Mouse (Mus musculus): ENCODE results near the gene Cnppd1. TPM values are rescaled to one million over a fixed set of nuclear protein-coding genes. Genes with fewer than 3 reads are reported as not detected.

Gene Cnppd1
- 10 to 100 TPM; 23.2 to 30.0 TPM for total RNA-seq (2021)

DNA sequence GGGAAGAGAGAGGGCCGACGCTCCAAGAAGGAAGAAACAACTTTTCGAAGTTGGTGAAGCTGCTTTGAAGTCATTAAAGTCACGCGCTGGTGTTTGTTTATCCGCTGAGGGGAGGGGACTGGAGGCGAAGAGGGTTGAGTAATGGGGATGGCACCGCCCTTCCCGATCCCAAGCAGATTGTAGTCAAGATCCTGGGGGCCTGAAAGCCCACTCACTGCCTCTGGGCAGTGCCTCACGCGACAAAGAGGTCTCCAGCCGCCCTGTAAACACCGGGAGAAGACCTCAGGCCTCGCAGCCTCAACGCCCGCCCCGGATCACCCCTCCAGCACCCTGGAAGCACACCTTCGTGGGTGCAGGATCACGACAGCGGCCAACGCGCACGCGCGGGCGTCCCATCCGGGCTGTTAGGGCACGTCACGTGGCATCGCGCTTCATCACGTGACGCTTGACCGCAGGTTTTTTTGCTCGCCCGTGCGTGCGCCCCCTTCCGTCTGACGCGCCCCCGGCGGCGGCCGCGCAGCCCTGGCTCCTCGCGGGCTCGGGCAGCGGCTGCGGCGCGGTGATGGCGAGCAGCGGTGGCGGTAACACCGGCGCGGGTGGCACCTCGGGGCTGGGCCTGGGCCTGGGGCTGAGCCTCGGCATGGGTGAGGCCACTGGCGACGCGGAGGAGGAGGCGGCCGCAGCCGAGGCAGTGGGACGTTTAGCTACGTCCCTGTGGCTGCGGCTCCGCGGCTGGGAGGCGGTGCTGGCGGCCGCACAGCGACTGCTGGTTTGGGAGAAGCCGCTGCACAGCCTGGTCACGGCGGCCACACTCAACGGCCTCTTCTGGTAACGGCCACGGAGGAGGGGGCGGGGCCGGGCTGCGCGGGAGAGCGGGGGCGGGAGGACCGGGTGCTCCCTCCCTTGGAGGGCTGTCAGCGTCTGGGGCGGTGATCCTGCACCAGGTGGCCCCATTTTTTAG is at the start of gene Cnppd1, which contains the start of gene Retreg2:
Gene Cnppd1, minus strand, starts transcription at position 411 of the 961 bp plus-strand sequence.
Gene Retreg2, plus strand, starts transcription at position 478 of the 961 bp plus-strand sequence.
- intact Hi-C loops (cut with DNase I), result loop anchor here (1.0 kb wide), 1 partner anchor 26 kb away; the partner anchor contains the start of gene Zfand2b
- peak; percentile 95 to 99 for DNase-seq

DNA sequence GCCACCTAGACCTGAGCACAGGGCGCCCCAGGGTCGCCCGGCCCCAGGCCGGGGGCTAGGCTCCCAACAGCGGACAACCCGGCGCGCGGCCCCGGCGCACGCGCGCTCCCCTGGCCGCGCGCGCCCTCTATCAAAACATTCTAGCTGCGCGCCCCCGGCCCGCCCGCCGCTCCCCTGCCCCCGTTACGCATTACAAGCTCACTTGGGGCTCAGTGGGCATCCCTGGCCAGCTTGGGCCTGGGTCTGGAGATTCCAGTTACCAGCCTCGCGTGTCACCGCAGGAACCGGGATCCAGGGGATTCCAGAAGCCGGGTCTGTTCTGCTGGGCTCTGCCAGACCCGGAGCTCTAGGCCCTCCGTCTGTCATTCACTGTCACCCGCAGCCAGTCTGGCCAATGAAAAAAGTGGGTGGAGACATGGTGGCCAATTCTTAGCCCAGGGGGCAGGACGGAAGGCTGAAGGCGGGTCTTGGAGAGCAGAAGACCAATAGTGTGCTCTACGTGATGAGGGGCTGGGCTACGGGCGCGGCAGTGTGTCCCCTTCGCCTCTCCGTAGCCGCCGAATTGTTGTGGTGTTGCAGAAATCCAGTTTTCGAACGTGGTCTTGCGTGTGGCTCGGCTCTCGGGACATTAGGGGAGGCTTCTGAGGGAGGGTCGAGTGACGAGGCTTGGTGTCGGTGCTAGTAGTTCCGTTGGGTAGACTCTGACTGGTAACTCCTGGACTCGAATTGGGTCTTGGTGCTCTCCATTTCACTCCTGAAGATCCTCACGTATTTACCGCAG is 49.3 kb upstream of the Cnppd1 start, which contains the start of the genes Ankzf1 and Atg9a:
Gene Ankzf1, plus strand, starts transcription at position 530 of the 781 bp plus-strand sequence.
Gene Atg9a, minus strand, starts transcription at position 575 of the 781 bp plus-strand sequence.
- intact Hi-C loops (cut with DNase I), result loop anchor here (1.0 to 5.0 kb wide), 3 partner anchors 17 to 125 kb away; partner anchors contain the start of genes Dnpep and Zfand2b
- DNase-seq, result peak; percentile 89 to 92

DNA sequence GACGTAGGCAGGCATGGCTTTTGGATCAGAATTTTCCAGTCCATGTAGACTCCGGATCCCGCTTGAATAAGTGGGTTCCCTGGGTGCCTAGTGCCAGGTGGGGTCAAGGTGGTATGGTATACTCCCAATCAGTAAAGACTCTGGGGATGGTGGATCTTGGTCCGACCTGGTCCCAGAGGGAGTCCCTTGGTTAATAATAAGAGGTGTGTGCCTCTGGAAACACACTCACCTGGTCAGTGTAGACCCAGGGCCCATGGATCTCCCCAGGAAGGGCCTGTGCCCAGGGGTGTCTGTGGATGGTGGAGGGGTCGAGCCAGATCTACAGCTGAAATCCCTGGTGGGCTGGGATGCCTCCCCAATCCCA is 48.7 kb upstream of the Cnppd1 start:
- no peak for DNase-seq
- intact Hi-C loops (cut with DNase I), result loop anchor here (2.0 to 5.0 kb wide), 2 partner anchors 22 to 126 kb away; partner anchors contain the start of genes Dnpep and Zfand2b

DNA sequence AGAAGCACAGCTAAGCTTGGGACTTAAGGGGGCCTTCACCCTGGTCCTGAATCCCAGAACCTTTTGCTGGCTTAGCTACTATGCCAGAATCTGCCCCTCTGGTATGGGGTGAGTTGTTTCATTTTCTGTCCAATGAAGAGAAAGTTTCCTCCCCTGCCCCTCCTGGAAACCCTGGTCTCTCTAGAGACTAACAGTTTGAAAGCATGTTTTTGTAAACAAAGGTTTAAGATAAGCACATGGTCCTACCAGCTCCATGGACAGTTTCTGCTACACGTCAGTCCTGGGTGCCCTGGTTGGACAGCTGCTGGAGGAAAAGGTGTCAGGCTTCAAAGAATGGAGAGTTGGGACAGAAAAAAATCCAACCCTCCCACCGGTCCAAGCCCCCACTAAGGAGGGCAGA is 48.1 kb upstream of the Cnppd1 start:
- intact Hi-C loops (cut with DNase I), result loop anchor here (2.0 to 5.0 kb wide), 2 partner anchors 22 to 127 kb away; partner anchors contain the start of genes Dnpep and Zfand2b
- DNase-seq, result no peak

DNA sequence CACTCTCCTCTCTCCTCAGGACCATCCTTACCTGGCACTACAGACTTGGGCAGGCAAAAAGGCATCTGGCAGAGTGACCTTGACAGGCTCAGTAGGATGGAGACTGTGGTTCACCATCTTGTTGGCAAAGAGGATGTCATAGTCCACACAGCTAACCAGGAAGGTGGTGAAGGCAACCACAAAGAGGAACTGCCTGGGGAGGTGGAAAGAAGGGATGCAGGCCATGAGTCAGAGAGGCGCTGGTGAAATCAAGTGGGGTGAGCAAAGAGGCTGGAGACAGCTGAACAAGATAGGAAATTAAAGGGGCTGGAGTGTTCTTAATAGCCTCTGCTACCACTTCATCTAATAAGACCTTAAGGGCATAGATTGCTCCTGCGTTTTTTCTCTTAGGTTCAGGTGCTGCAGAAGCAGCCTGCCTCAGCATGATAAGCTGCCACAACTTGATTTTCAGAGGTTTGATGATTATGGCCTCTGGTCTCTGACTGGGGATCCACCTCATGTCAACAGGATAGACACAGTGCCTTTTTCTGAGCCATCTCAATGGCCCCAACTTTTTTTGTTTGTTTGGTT is 45.5 kb upstream of the Cnppd1 start:
- no peak for DNase-seq
- intact Hi-C loops (cut with DNase I), result no loop called here

DNA sequence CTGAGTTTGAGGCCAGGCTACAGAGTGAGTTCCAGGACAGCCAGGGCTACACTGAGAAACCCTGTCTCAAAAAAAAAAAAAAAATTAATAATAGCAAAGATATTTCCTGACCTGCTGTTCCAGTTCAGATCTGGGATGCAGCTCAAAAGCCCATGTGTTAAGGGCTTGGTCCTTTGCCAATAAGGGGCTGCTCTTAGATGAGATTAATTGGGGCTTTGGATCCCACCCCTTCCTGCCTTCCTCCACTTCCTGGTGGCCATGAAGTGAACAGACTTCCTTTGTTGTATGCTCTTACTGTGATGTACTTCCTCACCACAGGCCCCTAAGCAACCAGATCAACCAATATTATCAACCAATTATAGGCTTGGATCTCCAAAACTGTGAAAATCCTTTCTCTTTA is 44.6 kb upstream of the Cnppd1 start:
- intact Hi-C loops (cut with DNase I), result no loop called here
- no peak for DNase-seq

DNA sequence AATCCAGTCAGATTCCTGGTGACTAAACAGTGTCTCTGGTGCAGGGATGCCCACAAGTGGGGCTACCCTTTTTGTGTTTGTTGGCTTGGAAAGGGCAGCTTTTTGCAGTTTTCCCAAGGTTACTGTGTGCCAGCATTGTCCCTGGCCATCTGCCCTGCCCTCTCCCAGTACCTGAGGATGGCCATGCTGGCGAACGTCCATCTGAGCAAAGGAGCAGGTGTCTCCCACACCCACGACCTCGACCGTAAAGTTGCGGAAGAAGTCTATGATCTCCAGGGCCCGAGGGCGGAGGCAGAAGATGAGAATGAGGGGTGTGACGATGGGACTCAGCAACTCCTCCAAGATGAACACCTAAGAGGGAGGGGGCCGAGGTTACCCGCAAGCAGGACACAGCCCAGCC is 43.0 kb upstream of the Cnppd1 start:
- intact Hi-C loops (cut with DNase I), result no loop called here
- no peak for DNase-seq

DNA sequence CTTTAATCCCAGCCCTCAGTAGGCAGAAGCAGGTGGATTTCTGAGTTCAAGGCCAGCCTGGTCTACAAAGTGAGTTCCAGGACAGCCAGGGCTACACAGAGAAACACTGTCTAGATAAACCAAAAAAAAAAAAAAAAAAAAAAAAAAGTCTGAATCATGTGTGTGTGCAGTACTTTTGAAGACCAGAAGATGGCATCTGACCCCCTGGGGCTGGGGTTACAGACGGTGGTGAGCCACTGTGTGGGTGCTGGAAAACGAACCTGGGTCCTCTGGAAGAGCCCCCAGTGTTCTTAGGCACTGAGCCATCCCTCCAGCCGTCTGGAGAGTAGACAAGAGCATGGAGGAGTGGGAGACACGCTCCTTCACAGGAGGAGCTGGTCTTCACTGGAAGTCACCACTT is 39.6 kb upstream of the Cnppd1 start:
- intact Hi-C loops (cut with DNase I), result loop anchor here (5.0 kb wide), 1 partner anchor 70 kb away; no protein-coding TSS in a partner anchor
- DNase-seq, result no peak

DNA sequence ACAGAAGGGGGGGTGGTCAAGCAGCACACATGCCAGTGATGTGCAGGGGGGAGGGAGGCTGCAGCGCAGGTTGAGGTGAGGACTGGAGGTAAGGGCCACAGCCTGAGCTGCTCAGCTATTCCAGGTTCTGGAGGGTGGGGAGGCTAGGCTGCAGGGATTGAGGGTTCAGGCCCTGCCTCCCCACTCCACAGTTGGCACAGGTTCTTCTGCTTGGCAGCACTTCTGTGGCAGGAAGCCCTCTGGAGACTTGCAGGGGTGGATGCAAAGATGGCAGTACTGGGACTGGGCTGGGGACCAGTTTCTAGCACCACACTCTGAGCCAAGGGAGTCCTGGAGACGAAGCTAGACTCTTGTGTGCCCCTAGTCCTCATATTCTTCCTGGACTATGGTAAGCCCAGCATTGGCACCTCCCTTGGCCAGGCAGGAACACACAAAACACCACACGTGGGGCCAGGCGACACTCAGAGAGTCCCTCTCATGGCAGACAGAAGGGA is 38.9 kb upstream of the Cnppd1 start:
- intact Hi-C loops (cut with DNase I), result loop anchor here (5.0 kb wide), 1 partner anchor 71 kb away; no protein-coding TSS in a partner anchor
- no peak for DNase-seq

DNA sequence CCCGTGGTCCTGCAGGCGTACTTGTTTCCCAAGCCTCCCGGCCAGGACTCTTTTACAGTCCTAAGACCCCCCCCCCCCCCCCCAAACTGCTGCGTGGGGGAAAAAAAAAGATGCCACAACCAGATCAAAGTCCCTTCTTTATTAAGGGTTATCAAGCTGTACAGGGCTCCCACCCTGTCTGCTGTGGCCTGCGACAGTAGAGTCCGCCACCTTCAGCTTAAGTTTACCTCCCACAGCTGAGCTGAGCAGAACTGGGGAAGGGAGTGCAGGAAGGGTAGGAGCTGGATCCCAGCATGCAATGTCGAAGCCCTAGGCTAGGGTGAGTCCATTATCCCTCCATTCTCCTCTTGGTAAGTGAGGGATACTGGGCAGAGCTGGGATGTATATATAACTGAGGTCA is 38.2 kb upstream of the Cnppd1 start:
- intact Hi-C loops (cut with DNase I), result loop anchor here (5.0 kb wide), 1 partner anchor 72 kb away; no protein-coding TSS in a partner anchor
- no peak for DNase-seq

DNA sequence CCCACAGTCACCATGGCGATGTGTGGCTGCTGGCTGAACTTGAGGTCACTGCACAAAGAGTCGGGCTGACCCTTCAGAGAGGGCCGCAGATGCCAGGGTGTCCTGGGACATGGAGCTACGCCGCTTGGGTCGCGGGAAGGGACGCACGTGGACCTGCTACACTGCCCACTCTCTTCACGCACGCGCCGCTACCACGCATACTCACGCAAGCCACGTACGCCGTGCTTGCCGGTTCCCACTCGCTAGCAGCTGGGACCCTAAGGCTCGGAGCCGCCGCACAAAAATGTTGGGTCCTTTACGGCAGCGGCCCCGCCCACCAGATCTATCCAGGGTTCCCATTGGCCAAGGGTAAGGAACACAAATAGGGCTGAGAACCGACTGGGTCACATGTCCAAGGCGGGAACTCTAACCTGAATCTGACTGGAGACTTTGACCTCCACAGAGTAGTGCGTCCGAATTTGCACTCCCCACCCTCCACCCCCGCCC is 37.6 kb upstream of the Cnppd1 start, which contains the start of gene Abcb6:
Gene Abcb6, minus strand, starts transcription at position 288 of the 486 bp plus-strand sequence.
- DNase-seq, result peak; percentile 83 to 86
- intact Hi-C loops (cut with DNase I), result loop anchor here (5.0 kb wide), 1 partner anchor 72 kb away; no protein-coding TSS in a partner anchor

DNA sequence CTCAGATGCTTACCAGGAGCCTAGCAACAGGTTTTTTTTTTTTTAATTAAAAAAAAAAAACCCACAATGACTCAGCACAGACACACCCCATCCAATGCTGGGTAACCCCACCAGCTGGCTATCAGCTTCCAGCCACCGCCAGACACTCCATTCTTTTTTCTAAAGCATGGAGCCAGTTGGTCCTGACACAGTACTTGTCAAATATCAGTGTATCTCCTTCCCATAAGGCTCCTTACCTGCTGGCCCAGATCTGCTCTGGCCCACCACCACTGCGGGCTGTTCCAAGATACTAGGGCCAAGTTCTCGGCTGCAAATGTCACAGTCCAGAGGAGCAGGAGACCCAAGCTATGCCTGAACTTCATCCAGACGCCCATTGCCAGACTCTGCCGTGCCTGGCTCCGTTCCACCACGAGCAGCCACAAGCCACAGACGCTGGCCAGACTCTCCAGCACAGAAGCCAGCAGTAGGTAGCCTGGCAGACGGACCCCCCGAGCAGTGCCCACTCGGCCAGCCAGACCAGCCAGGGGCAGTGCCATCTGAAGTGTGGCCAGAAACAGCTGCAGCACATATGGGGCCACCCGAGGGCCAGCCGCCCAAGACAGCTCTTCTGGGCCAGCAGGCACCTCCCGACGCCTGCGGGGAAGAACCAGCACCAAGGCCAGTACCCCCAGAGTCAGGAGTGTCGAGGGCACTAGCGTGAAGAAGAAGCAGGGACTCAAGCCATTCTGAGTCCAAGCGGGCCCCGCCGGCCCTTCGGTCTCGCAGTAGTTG is 37.0 kb upstream of the Cnppd1 start:
- intact Hi-C loops (cut with DNase I), result loop anchor here (5.0 kb wide), 1 partner anchor 73 kb away; no protein-coding TSS in a partner anchor
- peak; percentile 39 to 55 for DNase-seq

DNA sequence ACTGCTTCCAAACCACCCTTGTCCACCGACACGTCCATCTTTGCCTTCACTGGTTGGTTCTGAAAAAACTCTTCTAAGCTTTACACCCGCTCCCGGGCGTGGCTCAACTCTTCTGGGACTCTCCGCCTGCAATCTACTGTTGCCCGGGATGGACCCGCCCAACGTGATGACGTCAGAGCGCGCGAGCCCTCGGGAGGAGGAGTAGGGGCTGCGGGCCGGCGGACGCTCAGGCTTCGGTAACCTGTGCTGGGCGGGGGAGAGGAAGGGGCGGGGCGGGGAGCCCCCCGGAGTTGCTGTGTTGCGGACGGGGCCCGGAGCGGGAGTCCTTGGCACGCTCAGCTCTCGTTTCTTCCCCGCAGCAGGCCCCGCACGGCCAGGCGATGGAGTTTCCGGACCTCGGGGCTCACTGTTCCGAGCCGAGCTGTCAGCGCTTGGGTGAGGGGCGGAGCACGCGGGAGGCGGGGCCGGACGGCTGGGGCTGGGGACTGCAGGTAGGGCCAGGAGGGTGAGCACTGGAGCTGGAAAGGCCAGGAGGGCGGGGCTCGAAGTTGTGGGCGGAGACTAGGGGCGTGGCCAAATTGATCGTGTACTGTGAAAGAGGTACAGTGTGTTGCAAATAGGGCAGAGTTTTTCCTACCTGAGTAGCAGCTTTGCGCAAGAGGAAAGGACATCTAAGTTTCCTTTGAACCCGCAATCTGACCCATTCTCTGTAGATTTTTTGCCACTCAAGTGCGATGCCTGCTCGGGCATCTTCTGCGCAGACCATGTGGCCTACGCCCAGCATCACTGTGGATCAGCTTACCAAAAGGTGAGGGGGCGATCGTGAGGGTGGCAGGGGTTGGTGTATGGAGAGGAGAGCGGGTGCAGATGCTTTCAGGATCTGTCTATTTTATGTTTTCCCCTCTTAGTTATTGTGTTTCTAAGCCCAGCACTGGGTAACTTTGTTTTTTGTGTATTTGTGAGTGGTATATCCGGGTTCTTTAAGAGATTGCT is 26.3 kb upstream of the Cnppd1 start, which contains the start of gene Zfand2b:
Gene Zfand2b, plus strand, starts transcription at position 175 of the 993 bp plus-strand sequence.
- intact Hi-C loops (cut with DNase I), result loop anchor here (1.0 to 5.0 kb wide), 3 partner anchors 22 to 69 kb away; partner anchors contain the start of gene Dnajb2
- DNase-seq, result peak; percentile 97

DNA sequence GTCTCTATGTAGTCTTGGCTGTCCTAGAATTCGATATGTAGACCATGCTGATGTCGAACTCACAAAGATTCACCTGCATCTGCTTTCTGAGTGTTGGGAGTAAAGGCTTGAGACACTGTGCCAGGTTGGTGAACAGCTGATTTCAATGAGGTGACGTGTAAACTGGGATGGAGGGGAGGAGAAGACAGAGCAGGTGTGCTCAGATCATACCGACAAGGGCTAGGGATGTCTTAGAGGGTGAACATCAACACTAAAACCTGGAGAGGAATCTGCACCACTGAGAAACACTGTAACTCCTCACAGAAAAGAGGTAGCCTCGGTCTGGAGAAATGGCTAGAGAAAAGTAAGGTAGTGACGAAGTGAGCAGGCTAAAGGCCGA is 25.6 kb upstream of the Cnppd1 start:
- DNase-seq, result no peak
- intact Hi-C loops (cut with DNase I), result loop anchor here (1.0 to 5.0 kb wide), 3 partner anchors 23 to 69 kb away; partner anchors contain the start of gene Dnajb2

DNA sequence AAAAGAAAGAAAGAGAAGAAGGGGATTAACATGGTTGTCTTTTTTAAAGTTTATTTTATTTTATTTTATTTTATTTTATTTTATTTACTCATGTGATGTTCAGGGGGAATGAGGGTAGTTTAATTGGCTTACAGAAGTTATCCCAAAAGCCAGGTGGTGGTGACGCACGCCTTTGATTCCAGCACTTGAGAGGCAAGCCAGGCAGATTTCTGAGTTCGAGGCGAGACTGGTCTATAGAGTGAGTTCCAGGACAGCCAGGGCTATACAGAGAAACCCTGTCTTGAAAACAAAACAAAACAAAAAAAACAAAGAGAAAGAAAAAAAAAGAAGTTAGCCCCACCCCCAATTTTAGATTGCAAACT is 17.7 kb upstream of the Cnppd1 start:
- intact Hi-C loops (cut with DNase I), result no loop called here
- no peak for DNase-seq

DNA sequence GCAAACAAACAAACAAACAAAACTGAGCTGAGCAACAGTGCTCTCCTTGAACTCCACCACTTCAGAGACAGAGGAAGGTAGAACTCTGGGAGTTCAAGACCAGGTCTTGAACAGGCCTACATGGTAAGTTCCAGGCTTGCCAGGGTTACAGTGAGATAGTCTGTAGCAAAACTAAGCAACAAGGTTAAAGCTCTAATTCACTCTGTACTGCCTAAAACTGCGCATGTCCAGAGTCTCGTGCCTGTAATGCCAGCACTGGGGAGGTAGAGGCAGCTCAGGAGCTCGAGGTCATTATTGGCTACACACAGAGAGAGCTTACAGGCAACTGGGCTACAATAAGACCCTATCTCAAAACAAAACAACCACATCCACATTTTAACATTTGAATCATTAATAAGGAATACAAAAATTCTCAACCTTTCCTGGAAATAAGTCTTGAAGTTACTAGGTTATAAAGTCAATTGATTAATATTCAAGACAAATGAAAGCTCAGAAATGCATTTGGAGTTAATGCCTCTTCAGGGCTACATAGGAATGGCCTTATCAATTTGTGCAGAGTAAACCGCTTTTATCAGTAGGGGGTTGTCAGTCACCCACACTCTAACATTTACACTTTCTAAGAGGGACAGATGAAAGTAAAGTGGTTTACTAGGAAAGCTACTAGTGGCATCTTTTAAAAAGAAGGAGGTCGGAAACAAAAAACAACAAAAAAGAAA is 17.2 kb upstream of the Cnppd1 start:
- intact Hi-C loops (cut with DNase I), result no loop called here
- DNase-seq, result no peak

DNA sequence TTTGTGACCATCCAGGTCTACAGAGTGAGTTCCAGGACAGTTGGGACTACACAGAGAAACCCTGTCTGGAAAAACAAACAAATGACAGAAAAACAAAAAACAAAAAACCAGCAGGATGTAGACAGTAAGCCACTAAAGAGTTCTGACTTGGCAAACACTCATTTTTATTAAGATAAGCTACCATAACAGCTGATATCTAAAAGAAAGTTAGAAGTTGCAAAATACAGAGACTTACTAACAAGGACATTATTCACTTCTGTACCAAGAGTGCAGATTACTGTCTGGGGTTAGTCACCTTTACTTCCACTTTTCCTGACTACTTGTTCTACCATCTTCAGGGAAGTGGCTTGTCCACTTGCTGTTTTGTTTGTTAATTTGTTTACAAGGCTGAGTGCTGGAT is 16.5 kb upstream of the Cnppd1 start:
- intact Hi-C loops (cut with DNase I), result no loop called here
- no peak for DNase-seq
